Mouse (Mus musculus) layer of hippocampus, adult 2 months (tissue): Measurements from ENCODE around the gene Mtx2. TPM values are rescaled to one million over a fixed set of nuclear protein-coding genes. Genes with fewer than 3 reads are reported as not detected.

Experiments
- DNase-seq, 2 experiments: peaks; one replicate each; pipeline ENCODE4 v3.0.0; 2022; ENCODE audit warnings: low spot score in 2 of 2
- H3K27ac ChIP-seq: fragments of 200-600 bp; 2 replicates; pipeline ENCODE4 v1.8.1; 2022
- H3K4me3 ChIP-seq: fragments of 200-600 bp; 2 replicates; pipeline ENCODE4 v1.8.1; 2022; ENCODE audit warnings: mild to moderate bottlenecking
- CTCF ChIP-seq: fragments of 200-600 bp; conservative IDR thresholded peaks from 2 replicates; pipeline ENCODE4 v1.8.1; 2022; ENCODE audit warnings: antibody characterized with exemption, mild to moderate bottlenecking, moderate library complexity
- long read RNA-seq, 2 experiments: library from polyadenylated mRNA; stranded (forward); transcript quantifications; one replicate each; pipeline ENCODE4 v2.0.0; 2021; ENCODE audit warnings: borderline mapping rate in 2 of 2
- total RNA-seq, 2 experiments: library from RNA; stranded (reverse); gene quantifications; 2 replicates each; pipeline ENCODE4 v1.2.3; 2021

Mtx2 gene
- 10 to 100 TPM; 41.8 to 42.8 TPM for total RNA-seq
- long read RNA-seq, experiment 1, transcript Mtx2-201 (10 exons, 2,950 nt) = major isoform, 35 of 42 reads
- long read RNA-seq, experiment 1, partial matches to known transcripts = 1 of 42 reads
- long read RNA-seq, experiment 1, other reads (novel, unspliced or antisense) = 6 of 42 reads
- long read RNA-seq, experiment 2, transcript Mtx2-201 (10 exons, 2,950 nt) = major isoform, 53 of 58 reads
- long read RNA-seq, experiment 2, partial matches to known transcripts = 0 of 58 reads
- long read RNA-seq, experiment 2, other reads (novel, unspliced or antisense) = 5 of 58 reads

DNA sequence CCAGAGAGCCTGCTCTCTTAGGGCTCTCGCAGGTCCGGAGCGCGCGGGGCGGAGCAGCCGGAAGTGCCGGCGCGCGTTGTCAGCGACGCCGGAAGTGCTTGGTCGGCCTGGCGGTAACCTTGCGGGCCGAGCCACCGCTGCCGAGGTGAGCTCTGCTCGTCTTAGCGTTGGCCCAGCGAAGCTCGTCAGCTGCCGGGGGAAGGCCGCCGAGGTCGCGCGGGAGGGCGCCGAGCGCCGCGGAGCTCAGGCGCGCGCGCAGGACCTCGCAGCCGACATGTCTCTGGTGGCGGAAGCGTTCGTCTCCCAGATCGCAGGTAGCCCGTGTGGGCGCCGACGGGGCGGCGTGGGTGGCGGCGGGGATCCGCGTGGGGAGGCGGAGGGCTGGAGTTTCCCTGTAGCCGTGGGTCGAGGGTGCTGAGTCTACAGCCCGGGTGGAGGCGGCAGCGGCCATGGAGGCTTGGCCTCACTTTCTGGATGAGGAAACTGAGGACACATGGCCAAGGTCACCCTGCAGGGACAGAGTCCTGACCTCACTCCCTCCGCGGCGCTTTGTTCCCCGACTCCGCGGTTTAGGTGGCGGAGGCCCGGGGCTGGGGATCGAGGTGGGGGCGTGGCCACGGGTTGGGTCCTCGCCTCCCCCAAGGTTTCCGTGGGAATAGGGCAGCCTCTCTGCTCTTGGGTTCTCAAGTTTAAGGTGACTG is at the start of gene Mtx2:
Mtx2 (plus strand) TSS at position 74 of the 701 bp plus-strand sequence.
- peak within 1 kb of the TSS; percentile 97 for H3K27ac ChIP-seq
- peak within 1 kb of the TSS; percentile 89 for H3K4me3 ChIP-seq
- TF ChIP-seq CTCF = no peak
- DNase-seq = peak; percentile 64 to 77

DNA sequence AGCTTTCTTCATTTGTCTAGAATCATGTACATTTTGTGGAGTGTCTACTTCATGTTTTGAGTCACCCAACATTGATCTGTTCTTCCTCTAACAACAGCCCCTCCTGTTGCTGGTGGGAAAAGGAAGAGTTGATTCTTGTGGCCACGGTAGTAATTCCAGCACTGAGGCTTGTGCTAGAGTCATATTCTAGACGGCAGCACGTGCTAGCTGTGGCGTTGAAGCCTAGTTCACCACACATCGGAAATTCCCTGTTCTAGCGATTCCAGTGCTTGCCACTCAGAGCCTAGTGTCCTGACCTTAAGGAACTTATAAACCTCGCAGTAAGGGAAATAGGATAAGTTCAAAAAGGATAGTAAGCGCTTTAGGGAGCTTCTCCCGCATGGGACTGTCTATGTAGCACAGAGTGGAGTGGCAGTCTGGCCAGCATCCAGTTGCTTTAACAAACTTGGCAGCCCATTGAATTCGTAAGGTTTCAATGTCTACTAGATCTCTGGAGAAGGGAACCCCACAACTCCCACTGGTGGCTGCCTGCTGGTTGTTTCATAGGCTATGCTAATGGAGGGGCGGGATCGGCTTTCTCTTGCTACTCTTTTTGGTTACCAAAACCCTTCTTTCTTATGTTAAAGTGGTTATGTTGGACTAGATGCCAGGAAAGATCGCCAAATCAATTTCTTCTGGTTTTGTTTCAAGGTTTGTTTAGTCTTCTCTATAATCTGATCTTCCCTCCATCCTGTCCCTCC is 47.9 kb upstream of the Mtx2 start:
- no peak for TF ChIP-seq CTCF
- H3K27ac ChIP-seq = no peak overlapping the region
- no peak for DNase-seq
- no peak overlapping the region for H3K4me3 ChIP-seq

- no peak for TF ChIP-seq CTCF
- DNase-seq = no peak
- no peak overlapping the region for H3K4me3 ChIP-seq
- no peak overlapping the region for H3K27ac ChIP-seq
Observed at GRCm38 (mm10) chr2:74781386-74781785, 44.2 kb upstream of the Mtx2 start.

DNA sequence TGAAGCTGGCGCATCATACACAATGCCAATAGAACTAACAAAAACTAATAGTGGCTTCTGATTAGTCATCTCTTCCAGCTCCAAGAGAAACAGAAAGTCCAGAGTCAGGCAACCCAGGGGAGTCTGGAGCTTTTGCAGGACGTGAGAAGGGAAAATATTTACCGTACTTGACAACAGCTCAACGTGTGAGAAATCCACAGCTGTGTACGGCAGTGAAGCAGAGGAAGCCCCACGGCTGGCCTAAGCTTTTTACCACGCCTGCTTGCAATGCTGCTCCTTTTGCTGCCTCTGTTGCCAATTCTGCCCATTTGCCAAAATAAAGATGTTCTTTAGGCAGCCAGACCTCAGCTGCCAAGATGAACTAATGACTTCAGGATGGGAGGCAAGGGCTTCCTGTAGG is 30.1 kb upstream of the Mtx2 start:
- Histone ChIP-seq H3K27ac (no peak overlapping the region), H3K4me3 (no peak overlapping the region)
- no peak for DNase-seq
- TF ChIP-seq CTCF = no peak

DNA sequence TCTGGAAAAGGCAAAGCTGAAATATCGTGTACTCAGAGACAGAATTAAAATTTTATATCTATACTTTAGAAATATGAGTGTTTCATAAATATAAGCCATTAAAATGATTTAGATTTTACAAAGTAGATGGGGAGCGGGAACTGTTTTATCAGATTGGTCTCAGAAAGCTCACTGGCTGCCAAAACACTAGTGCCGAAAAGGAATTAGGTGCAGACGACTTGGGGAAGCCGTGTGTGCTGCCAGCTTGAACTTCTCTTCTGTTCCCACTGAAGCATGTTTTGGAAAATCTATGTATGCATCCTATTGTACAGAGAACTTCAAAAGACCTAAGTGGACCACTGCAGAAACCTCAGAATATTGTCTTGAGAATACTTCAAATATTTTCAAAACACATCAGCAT is 17.2 kb upstream of the Mtx2 start:
- no peak overlapping the region for H3K4me3 ChIP-seq
- no peak for TF ChIP-seq CTCF
- DNase-seq = no peak

DNA sequence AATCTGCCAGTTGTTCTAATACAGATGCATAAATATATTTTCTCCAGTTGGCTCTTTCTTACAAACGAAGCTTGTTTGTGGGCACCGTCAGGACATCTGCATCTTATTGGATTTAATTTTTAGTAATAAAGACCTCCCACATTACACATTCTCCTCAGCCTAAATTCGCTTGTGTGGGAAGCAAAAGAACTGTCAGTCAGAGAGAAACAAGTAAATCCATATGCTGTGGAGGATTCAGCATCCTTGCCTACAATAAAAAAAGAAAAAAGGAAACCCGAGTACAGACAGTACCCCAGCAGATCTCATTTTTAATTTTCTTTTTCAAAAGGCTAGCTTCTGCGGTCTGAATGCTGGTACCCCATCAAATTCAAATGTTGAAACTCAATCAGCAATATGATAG is 2.9 kb upstream of the Mtx2 start:
- TF ChIP-seq CTCF = no peak
- H3K27ac ChIP-seq = peak overlapping the region; percentile 50; the same call in 1 of the 2 replicates
- DNase-seq = peak in 1 of 2 experiments; percentile 38
- H3K4me3 ChIP-seq = no peak overlapping the region

More for the DNA sequence above, 17.2 kb upstream of the Mtx2 start:
- H3K27ac ChIP-seq = no peak overlapping the region

GRCm38 (mm10) chr2:74825371-74825729 is 253 bp upstream of the Mtx2 start:
- TF ChIP-seq CTCF = no peak; the same call in 1 of the 2 replicates
- no peak for DNase-seq
- peak overlapping the region; percentile 97 for H3K27ac ChIP-seq
- H3K4me3 ChIP-seq = peak overlapping the region; percentile 89

DNA sequence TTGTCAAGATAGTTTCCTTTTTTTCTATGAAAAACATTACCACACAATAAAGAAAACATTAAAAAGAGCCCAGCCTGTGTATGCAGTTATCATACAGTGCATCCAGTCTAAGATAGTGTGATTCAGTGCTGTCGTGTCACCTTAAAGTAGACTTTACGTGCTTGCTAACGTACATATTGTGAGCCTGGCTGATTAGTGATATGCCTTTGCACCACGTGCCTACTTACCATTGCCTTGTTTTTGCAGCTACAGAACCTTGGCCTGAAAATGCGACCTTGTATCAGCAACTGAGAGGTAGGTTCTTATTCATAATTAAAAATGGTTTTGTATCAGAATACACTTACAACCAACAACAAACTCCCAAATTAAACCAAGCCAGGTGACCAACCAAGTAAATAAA is 21.4 kb downstream of the Mtx2 start:
- Histone ChIP-seq H3K27ac (no peak overlapping the region), H3K4me3 (no peak overlapping the region)
- no peak for TF ChIP-seq CTCF
- no peak for DNase-seq

- Histone ChIP-seq H3K27ac (no peak overlapping the region), H3K4me3 (no peak overlapping the region)
- no peak for TF ChIP-seq CTCF
- no peak for DNase-seq
Observed at GRCm38 (mm10) chr2:74847516-74847915, 21.9 kb downstream of the Mtx2 start.

DNA sequence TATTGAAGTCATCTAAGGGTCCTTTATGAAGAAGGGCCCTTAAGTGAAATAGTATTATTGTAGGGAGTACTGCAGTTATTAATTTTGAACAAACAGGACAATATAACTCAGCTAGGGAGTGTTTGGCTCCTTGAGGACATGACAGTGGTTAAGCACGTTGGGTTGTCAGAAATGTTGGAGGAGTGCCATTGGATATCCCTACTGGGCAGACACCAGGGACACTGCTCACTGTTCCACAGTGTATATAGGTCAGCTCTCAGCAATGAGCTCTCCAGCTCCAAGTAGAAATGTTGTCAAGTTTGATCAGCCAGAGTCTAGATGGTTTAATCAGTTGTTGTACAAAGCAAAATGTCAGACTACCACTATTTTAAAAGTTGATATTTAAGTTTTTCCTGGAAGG is 24.4 kb downstream of the Mtx2 start:
- Histone ChIP-seq H3K27ac (no peak overlapping the region), H3K4me3 (no peak overlapping the region)
- DNase-seq = no peak
- no peak for TF ChIP-seq CTCF

GRCm38 (mm10) chr2:74862070-74862476 is 36.5 kb downstream of the Mtx2 start:
- no peak for TF ChIP-seq CTCF
- Histone ChIP-seq H3K4me3 (no peak overlapping the region), H3K27ac (no peak overlapping the region)
- no peak for DNase-seq

- Histone ChIP-seq H3K27ac (no peak overlapping the region), H3K4me3 (no peak overlapping the region)
- TF ChIP-seq CTCF = no peak
- DNase-seq = no peak
Observed at GRCm38 (mm10) chr2:74865414-74865813, 39.8 kb downstream of the Mtx2 start.

DNA sequence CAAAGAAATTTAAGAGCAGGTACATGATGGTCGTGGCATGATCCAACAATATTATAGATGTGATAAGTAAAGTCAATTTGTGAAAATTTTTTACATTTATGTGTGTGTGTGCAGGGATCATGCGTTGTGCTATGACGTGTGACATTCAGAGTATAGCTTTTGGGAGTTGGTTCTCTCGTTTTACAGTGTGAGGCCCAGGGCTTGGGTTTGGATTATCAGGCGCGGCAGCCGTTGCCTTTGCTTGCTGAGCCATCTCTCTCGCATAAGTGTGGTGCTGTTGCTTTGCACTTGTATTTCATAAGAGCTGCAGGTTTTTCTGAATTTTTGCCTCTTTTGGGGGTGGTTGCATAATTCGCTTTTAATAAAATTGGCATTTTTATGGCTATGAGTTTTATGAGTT is 48.4 kb downstream of the Mtx2 start:
- no peak overlapping the region for H3K4me3 ChIP-seq
- TF ChIP-seq CTCF = no peak
- H3K27ac ChIP-seq = no peak overlapping the region
- DNase-seq = no peak
